Mouse (Mus musculus) kidney, embryonic 16.5 days (tissue): ENCODE results near the gene Spi1. TPM values are rescaled to one million over a fixed set of nuclear protein-coding genes. Genes with fewer than 3 reads are reported as not detected.

Experiments used
- ATAC-seq: fragments of 200-750 bp; cut with Nextera tagmentation; 2 replicates; pipeline ENCODE4 v1.8.0; 2017; ENCODE audit warnings: moderate TSS enrichment; ENCODE audit not compliant: low FRiP score, low TSS enrichment
- H3K27ac ChIP-seq: fragments of 300-500 bp; sonication (generic); 2 replicates; pipeline ENCODE4 v1.5.1; 2014; ENCODE audit warnings: low read length
- H3K27me3 ChIP-seq: fragments of 300-500 bp; sonication (generic); 2 replicates; pipeline ENCODE4 v1.6.1; 2014; ENCODE audit warnings: low read length, control low read depth, mixed read lengths; ENCODE audit not compliant: insufficient read depth
- H3K36me3 ChIP-seq: fragments of 300-500 bp; sonication (generic); 2 replicates; pipeline ENCODE4 v1.6.1; 2014; ENCODE audit warnings: low read length, control low read depth, mixed read lengths; ENCODE audit not compliant: insufficient read depth
- H3K4me1 ChIP-seq: fragments of 300-500 bp; sonication (generic); 2 replicates; pipeline ENCODE4 v1.6.1; 2014; ENCODE audit warnings: low read length, control low read depth, mixed read lengths; ENCODE audit not compliant: insufficient read depth
- H3K4me2 ChIP-seq: fragments of 300-500 bp; sonication (generic); replicated peaks from 2 replicates; pipeline ENCODE4 v1.6.1; 2014; ENCODE audit warnings: low read depth, low read length
- H3K4me3 ChIP-seq: fragments of 300-500 bp; sonication (generic); 2 replicates; pipeline ENCODE4 v1.5.1; 2014; ENCODE audit warnings: mild to moderate bottlenecking, low read length
- H3K9ac ChIP-seq: fragments of 300-500 bp; sonication (generic); replicated peaks from 2 replicates; pipeline ENCODE4 v1.6.1; 2014; ENCODE audit warnings: low read length
- H3K9me3 ChIP-seq: fragments of 300-500 bp; sonication (generic); 2 replicates; pipeline ENCODE4 v1.6.1; 2016; ENCODE audit warnings: low read length, control low read depth
- WGBS: fragments of 180-500 bp; shearing (Covaris S2); extraction: QIAGEN DNeasy Blood & Tissue Kit; methylation state at CpG from one replicate; pipeline ENCODE4 v1.1.7; 2014; 5-methylcytosine and 5-hydroxymethylcytosine counted together
- polyA plus RNA-seq: library from polyadenylated mRNA; unstranded; fragments of >200 nt; fragmentation: Nextera tagmentation; extraction: Ambion mirVana; gene quantifications from 2 replicates; pipeline ENCODE4 v1.2.1, GENCODE M21; 2015

Gene Spi1
- polyA plus RNA-seq, 1 experiment from 2014 or later = 4.2 TPM

- H3K4me1 ChIP-seq = peaks cover 5% of the 10 kb centered on the region
- no peaks in the 10 kb centered on the region for H3K9me3 ChIP-seq
- H3K36me3 ChIP-seq = no peaks in the 10 kb centered on the region
- no peak for ATAC-seq
- H3K27ac ChIP-seq = no peak within 1 kb of the TSS
- no peak within 1 kb of the TSS for H3K4me2 ChIP-seq
- no peak within 1 kb of the TSS for H3K4me3 ChIP-seq
- 77% methylated on average over 11 of the region's 11 CpGs for WGBS
- peaks cover 4% of the 10 kb centered on the region; the same call in 1 of the 2 replicates for H3K27me3 ChIP-seq
- no peak within 1 kb of the TSS for H3K9ac ChIP-seq
These were observed 35.5 kb downstream of the Spi1 start, which contains the start of gene Mybpc3 for GRCm38 (mm10) chr2:91117585-91118275. Gene Mybpc3, plus strand, starts transcription at chr2:91118144.

DNA sequence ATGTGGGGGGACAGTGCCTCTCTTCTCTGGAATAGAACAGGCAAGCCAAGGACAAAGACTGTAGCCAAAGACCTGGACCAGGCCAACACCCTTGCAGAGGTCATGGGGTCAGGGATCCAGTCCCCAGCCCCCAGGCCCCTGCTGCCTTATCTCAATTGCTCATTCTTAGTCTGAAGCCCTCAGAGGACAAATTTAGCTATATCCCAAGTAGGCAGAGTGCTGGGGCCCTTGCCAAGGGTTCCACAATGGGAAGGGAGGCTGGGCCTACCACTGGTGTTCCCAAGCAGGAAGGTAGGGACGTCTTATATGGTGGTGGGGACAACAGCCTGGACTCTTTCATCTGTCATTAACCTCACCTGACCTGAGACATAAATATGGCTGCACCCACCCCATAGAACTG is 36.5 kb downstream of the Spi1 start:
- H3K36me3 ChIP-seq = no peaks in the 10 kb centered on the region
- no peak overlapping the region for H3K9ac ChIP-seq
- no peak overlapping the region for H3K27ac ChIP-seq
- H3K4me3 ChIP-seq = no peak overlapping the region
- H3K27me3 ChIP-seq = peaks cover 4% of the 10 kb centered on the region; the same call in 1 of the 2 replicates
- H3K4me2 ChIP-seq = no peak overlapping the region
- H3K9me3 ChIP-seq = no peaks in the 10 kb centered on the region
- peaks cover 5% of the 10 kb centered on the region for H3K4me1 ChIP-seq
- no peak for ATAC-seq
- WGBS = 27% methylated on average over 1 of the region's 1 CpGs

DNA sequence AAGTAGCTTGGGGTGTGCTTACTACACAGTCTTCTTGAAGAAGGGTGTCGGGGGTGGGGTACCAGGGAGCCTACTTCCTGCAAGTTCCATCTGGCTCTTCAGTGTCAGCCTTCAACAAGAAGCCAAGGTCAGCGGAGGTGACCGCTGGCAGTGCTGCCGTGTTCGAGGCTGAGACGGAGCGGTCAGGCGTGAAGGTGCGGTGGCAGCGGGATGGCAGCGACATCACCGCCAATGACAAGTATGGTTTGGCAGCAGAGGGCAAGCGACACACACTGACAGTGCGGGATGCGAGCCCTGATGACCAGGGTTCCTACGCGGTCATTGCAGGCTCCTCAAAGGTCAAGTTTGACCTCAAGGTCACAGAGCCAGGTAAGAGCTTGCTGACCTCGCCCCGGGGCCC is 36.9 kb downstream of the Spi1 start:
- 81% methylated on average over 19 of the region's 19 CpGs for WGBS
- Histone ChIP-seq H3K4me1 (peaks cover 5% of the 10 kb centered on the region), H3K4me2 (no peak overlapping the region), H3K27me3 (peaks cover 4% of the 10 kb centered on the region; the same call in 1 of the 2 replicates), H3K9ac (no peak overlapping the region), H3K4me3 (no peak overlapping the region), H3K36me3 (no peaks in the 10 kb centered on the region), H3K27ac (no peak overlapping the region), H3K9me3 (no peaks in the 10 kb centered on the region)
- ATAC-seq = no peak

DNA sequence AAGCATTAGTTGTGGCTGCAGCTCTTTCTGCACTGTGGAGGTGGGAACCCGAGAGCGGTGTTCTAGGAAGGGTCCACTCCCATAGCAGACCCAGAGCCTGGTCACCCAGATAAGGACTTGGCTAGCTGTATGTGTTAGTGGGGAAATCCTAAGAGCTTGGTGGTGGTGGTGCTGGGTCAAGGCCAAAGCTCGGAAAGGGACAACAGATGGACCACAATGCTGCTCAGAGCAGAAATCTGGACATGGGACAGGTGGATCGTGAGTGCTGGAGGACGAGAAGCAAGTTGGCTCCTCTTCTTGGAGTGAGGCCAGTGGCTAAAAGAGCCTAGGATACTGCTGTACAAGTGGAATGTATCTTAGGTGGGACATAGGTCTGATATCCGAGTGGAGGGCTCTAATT is 37.4 kb downstream of the Spi1 start:
- H3K4me3 ChIP-seq = no peak overlapping the region
- H3K4me1 ChIP-seq = peaks cover 5% of the 10 kb centered on the region
- H3K27me3 ChIP-seq = peaks cover 4% of the 10 kb centered on the region; the same call in 1 of the 2 replicates
- no peak for ATAC-seq
- no peaks in the 10 kb centered on the region for H3K36me3 ChIP-seq
- H3K9ac ChIP-seq = no peak overlapping the region
- 82% methylated on average over 6 of the region's 6 CpGs for WGBS
- H3K4me2 ChIP-seq = no peak overlapping the region
- no peaks in the 10 kb centered on the region for H3K9me3 ChIP-seq
- no peak overlapping the region for H3K27ac ChIP-seq

- ATAC-seq = no peak
- no peak overlapping the region for H3K9ac ChIP-seq
- no peak overlapping the region for H3K4me3 ChIP-seq
- H3K27ac ChIP-seq = no peak overlapping the region
- peaks cover 4% of the 10 kb centered on the region for H3K4me1 ChIP-seq
- no peaks in the 10 kb centered on the region for H3K9me3 ChIP-seq
- H3K36me3 ChIP-seq = no peaks in the 10 kb centered on the region
- 66% methylated on average over 6 of the region's 6 CpGs for WGBS
- peaks cover 4% of the 10 kb centered on the region; the same call in 1 of the 2 replicates for H3K27me3 ChIP-seq
- no peak overlapping the region for H3K4me2 ChIP-seq
These were observed 38.1 kb downstream of the Spi1 start for GRCm38 (mm10) chr2:91120261-91120671.

GRCm38 (mm10) chr2:91121011-91121410 is 38.8 kb downstream of the Spi1 start:
- Histone ChIP-seq H3K27ac (no peak overlapping the region), H3K4me3 (no peak overlapping the region), H3K4me2 (no peak overlapping the region), H3K36me3 (no peaks in the 10 kb centered on the region), H3K9ac (no peak overlapping the region), H3K9me3 (no peaks in the 10 kb centered on the region), H3K27me3 (peaks cover 3% of the 10 kb centered on the region; the same call in 1 of the 2 replicates), H3K4me1 (no peaks in the 10 kb centered on the region)
- ATAC-seq = no peak
- 66% methylated on average over 6 of the region's 6 CpGs for WGBS

GRCm38 (mm10) chr2:91121497-91121896 is 39.3 kb downstream of the Spi1 start:
- no peaks in the 10 kb centered on the region for H3K36me3 ChIP-seq
- H3K4me3 ChIP-seq = no peak overlapping the region
- 49% methylated on average over 8 of the region's 8 CpGs for WGBS
- no peaks in the 10 kb centered on the region for H3K9me3 ChIP-seq
- H3K4me1 ChIP-seq = no peaks in the 10 kb centered on the region
- ATAC-seq = no peak
- H3K9ac ChIP-seq = no peak overlapping the region
- no peak overlapping the region for H3K4me2 ChIP-seq
- H3K27ac ChIP-seq = no peak overlapping the region
- no peaks in the 10 kb centered on the region for H3K27me3 ChIP-seq

DNA sequence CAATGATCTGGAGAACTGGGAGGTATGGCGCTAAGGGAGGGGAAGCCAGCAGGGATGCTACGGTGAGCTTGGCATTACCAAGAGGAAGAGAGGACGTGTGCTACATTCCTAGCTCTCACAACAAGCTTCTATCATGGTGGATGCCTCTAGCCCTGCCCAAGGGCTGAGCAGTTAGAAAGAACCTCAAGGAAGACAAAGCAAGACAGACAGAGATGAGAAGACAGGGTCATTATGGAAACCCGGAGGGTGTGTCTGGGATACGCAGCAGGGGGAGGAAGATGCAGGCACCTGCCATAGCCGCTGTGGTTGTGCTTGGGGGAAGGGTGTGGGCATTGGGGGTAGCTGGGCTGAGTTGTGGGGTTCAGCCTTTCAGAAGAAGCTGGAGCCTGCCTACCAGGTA is 41.3 kb downstream of the Spi1 start:
- no peaks in the 10 kb centered on the region for H3K9me3 ChIP-seq
- no peak for ATAC-seq
- H3K4me3 ChIP-seq = no peak overlapping the region
- no peak overlapping the region for H3K27ac ChIP-seq
- H3K4me1 ChIP-seq = no peaks in the 10 kb centered on the region
- no peaks in the 10 kb centered on the region for H3K36me3 ChIP-seq
- no peaks in the 10 kb centered on the region for H3K27me3 ChIP-seq
- H3K4me2 ChIP-seq = no peak overlapping the region
- H3K9ac ChIP-seq = no peak overlapping the region
- WGBS = 69% methylated on average over 6 of the region's 6 CpGs

GRCm38 (mm10) chr2:91125101-91125500 is 42.9 kb downstream of the Spi1 start:
- WGBS = 83% methylated on average over 10 of the region's 10 CpGs
- no peak overlapping the region for H3K4me2 ChIP-seq

DNA sequence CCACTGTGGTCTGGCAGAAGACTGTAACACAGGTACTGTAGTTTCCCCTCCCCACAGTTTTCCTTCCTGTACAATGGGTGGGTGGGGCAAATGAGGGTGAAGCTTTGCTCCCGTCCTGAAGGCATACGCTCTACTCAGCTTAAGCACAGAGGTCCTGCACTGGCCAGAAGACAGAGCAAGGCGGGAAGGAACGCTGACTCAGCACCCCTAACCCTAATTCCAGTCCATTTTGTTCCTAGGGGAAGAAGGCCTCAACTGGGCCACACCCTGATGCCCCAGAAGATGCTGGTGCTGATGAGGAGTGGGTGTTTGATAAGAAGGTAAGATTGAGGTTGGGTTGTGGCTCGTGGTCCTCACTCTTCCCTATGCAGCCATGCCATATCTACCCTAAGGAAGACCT is 46.6 kb downstream of the Spi1 start:
- Histone ChIP-seq H3K27me3 (no peaks in the 10 kb centered on the region), H3K9me3 (no peaks in the 10 kb centered on the region), H3K9ac (no peak overlapping the region), H3K4me1 (no peaks in the 10 kb centered on the region), H3K27ac (no peak overlapping the region), H3K4me3 (no peak overlapping the region), H3K4me2 (no peak overlapping the region), H3K36me3 (no peaks in the 10 kb centered on the region)
- WGBS = 84% methylated on average over 5 of the region's 5 CpGs
- no peak for ATAC-seq

More at GRCm38 (mm10) chr2:91125101-91125500, 42.9 kb downstream of the Spi1 start:
- H3K4me1 ChIP-seq = no peaks in the 10 kb centered on the region
- no peaks in the 10 kb centered on the region for H3K9me3 ChIP-seq
- no peak overlapping the region for H3K27ac ChIP-seq
- ATAC-seq = no peak
- H3K9ac ChIP-seq = no peak overlapping the region
- no peak overlapping the region for H3K4me3 ChIP-seq
- no peaks in the 10 kb centered on the region for H3K27me3 ChIP-seq
- no peaks in the 10 kb centered on the region for H3K36me3 ChIP-seq
